Mouse (Mus musculus): ENCODE results near the gene Cacnb2. TPM values are rescaled to one million over a fixed set of nuclear protein-coding genes. Genes with fewer than 3 reads are reported as not detected.
A peak's percentile ranks its signal among the peaks of the same experiment; 100 is the strongest.

Cacnb2 gene
- polyA plus RNA-seq, 1 experiment from 2014 or later: 7.6 TPM

GRCm38 (mm10) chr2:14992531-14992930, 389.6 kb downstream of the Cacnb2 start:
- WGBS: 92% methylated on average over 4 of the region's 4 CpGs
- no peak overlapping the region for H3K4me2 ChIP-seq (ENCODE audit: low read length)
- H3K27ac ChIP-seq (ENCODE audit: low read depth, low read length): no peak overlapping the region

GRCm38 (mm10) chr2:14996036-14996435, 393.1 kb downstream of the Cacnb2 start:
- ATAC-seq: no peak
- WGBS: 54% methylated on average over 4 of the region's 4 CpGs

More at GRCm38 (mm10) chr2:14992531-14992930, 389.6 kb downstream of the Cacnb2 start:
- H3K4me3 ChIP-seq (ENCODE audit: low read length): no peak overlapping the region
- H3K36me3 ChIP-seq (ENCODE audit: control insufficient read depth, insufficient read depth, low read length): 0 out of 2 replicates have a peak, but pooled peaks cover 3% of the 10 kb centered on the region
- H3K4me1 ChIP-seq (ENCODE audit: control insufficient read depth, insufficient read depth, low read depth, low read length): no peaks in the 10 kb centered on the region
- no peaks in the 10 kb centered on the region for H3K9me3 ChIP-seq (ENCODE audit: control insufficient read depth, low read length)
- no peak for ATAC-seq
- H3K27me3 ChIP-seq (replicated peaks; ENCODE audit: control insufficient read depth, insufficient read depth, low read length): no peaks in the 10 kb centered on the region
- no peak overlapping the region for H3K9ac ChIP-seq (ENCODE audit: low read depth, low read length)

GRCm38 (mm10) chr2:14997836-14998235, 394.9 kb downstream of the Cacnb2 start:
- H3K4me2 ChIP-seq (ENCODE audit: low read length): no peak overlapping the region
- no peaks in the 10 kb centered on the region for H3K4me1 ChIP-seq (ENCODE audit: control insufficient read depth, insufficient read depth, low read depth, low read length)
- H3K27ac ChIP-seq (ENCODE audit: low read depth, low read length): no peak overlapping the region
- no peaks in the 10 kb centered on the region for H3K27me3 ChIP-seq (replicated peaks; ENCODE audit: control insufficient read depth, insufficient read depth, low read length)
- no peak overlapping the region for H3K4me3 ChIP-seq (ENCODE audit: low read length)
- H3K9me3 ChIP-seq (ENCODE audit: control insufficient read depth, low read length): no peaks in the 10 kb centered on the region
- WGBS: 81% methylated on average over 5 of the region's 5 CpGs
- H3K9ac ChIP-seq (ENCODE audit: low read depth, low read length): no peak overlapping the region
- ATAC-seq: no peak
- H3K36me3 ChIP-seq (ENCODE audit: control insufficient read depth, insufficient read depth, low read length): no peaks in the 10 kb centered on the region; the same call in 1 of the 2 replicates

More at GRCm38 (mm10) chr2:14996036-14996435, 393.1 kb downstream of the Cacnb2 start:
- no peak overlapping the region for H3K4me3 ChIP-seq (ENCODE audit: low read length)
- no peak overlapping the region for H3K4me2 ChIP-seq (ENCODE audit: low read length)
- H3K36me3 ChIP-seq (ENCODE audit: control insufficient read depth, insufficient read depth, low read length): peaks cover 3% of the 10 kb centered on the region; the same call in 1 of the 2 replicates
- no peak overlapping the region for H3K9ac ChIP-seq (ENCODE audit: low read depth, low read length)
- no peaks in the 10 kb centered on the region for H3K27me3 ChIP-seq (replicated peaks; ENCODE audit: control insufficient read depth, insufficient read depth, low read length)
- H3K9me3 ChIP-seq (ENCODE audit: control insufficient read depth, low read length): no peaks in the 10 kb centered on the region
- H3K27ac ChIP-seq (ENCODE audit: low read depth, low read length): no peak overlapping the region
- no peaks in the 10 kb centered on the region for H3K4me1 ChIP-seq (ENCODE audit: control insufficient read depth, insufficient read depth, low read depth, low read length)

GRCm38 (mm10) chr2:15007531-15007930, 404.6 kb downstream of the Cacnb2 start:
- peaks cover 3% of the 10 kb centered on the region; the same call in 1 of the 2 replicates for H3K9me3 ChIP-seq (ENCODE audit: control insufficient read depth, low read length)
- WGBS: 80% methylated on average over 3 of the region's 3 CpGs
- ATAC-seq: peak; percentile 52; the same call in 1 of the 2 replicates
- H3K4me2 ChIP-seq (ENCODE audit: low read length): no peak overlapping the region
- no peaks in the 10 kb centered on the region for H3K4me1 ChIP-seq (ENCODE audit: control insufficient read depth, insufficient read depth, low read depth, low read length)
- 0 out of 2 replicates have a peak, but pooled peaks cover 4% of the 10 kb centered on the region for H3K36me3 ChIP-seq (ENCODE audit: control insufficient read depth, insufficient read depth, low read length)
- no peak overlapping the region for H3K27ac ChIP-seq (ENCODE audit: low read depth, low read length)
- H3K27me3 ChIP-seq (replicated peaks; ENCODE audit: control insufficient read depth, insufficient read depth, low read length): no peaks in the 10 kb centered on the region
- H3K9ac ChIP-seq (ENCODE audit: low read depth, low read length): no peak overlapping the region
- no peak overlapping the region for H3K4me3 ChIP-seq (ENCODE audit: low read length)

GRCm38 (mm10) chr2:15008072-15008471, 405.2 kb downstream of the Cacnb2 start:
- 0 out of 2 replicates have a peak, but pooled peaks cover 4% of the 10 kb centered on the region for H3K36me3 ChIP-seq (ENCODE audit: control insufficient read depth, insufficient read depth, low read length)
- ATAC-seq: no peak
- WGBS: 83% methylated on average over 1 of the region's 1 CpGs
- H3K4me3 ChIP-seq (ENCODE audit: low read length): no peak overlapping the region
- H3K9ac ChIP-seq (ENCODE audit: low read depth, low read length): no peak overlapping the region
- H3K27ac ChIP-seq (ENCODE audit: low read depth, low read length): no peak overlapping the region
- no peaks in the 10 kb centered on the region for H3K4me1 ChIP-seq (ENCODE audit: control insufficient read depth, insufficient read depth, low read depth, low read length)
- no peaks in the 10 kb centered on the region for H3K27me3 ChIP-seq (replicated peaks; ENCODE audit: control insufficient read depth, insufficient read depth, low read length)
- peaks cover 3% of the 10 kb centered on the region; the same call in 1 of the 2 replicates for H3K9me3 ChIP-seq (ENCODE audit: control insufficient read depth, low read length)
- H3K4me2 ChIP-seq (ENCODE audit: low read length): no peak overlapping the region

DNA sequence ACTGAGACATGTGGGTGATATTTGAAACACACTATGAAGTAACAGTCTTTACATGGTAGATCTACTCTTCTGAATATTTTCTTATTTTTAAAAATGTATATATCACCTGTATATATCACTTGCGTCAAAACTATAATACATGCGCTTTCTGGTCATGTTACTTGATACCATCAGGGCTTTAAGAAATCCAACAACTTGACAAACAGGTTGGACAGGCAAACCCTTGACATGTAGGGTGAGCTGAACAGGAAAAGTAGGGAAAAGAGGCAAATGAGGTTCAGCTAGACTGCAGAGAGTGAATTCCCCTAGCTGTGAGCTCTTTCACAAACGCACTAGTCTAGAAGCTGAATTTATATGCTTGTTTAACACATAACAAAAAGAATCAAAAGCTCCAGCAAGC, 423.9 kb downstream of the Cacnb2 start:
- Histone ChIP-seq H3K4me1 (ENCODE audit: control insufficient read depth, insufficient read depth, low read depth, low read length) (no peaks in the 10 kb centered on the region), H3K27me3 (replicated peaks; ENCODE audit: control insufficient read depth, insufficient read depth, low read length) (no peaks in the 10 kb centered on the region), H3K4me3 (ENCODE audit: low read length) (no peak overlapping the region), H3K9ac (ENCODE audit: low read depth, low read length) (no peak overlapping the region), H3K9me3 (ENCODE audit: control insufficient read depth, low read length) (no peaks in the 10 kb centered on the region), H3K27ac (ENCODE audit: low read depth, low read length) (no peak overlapping the region), H3K36me3 (ENCODE audit: control insufficient read depth, insufficient read depth, low read length) (0 out of 2 replicates have a peak, but pooled peaks cover 2% of the 10 kb centered on the region), H3K4me2 (ENCODE audit: low read length) (no peak overlapping the region)
- no peak for ATAC-seq
- 91% methylated on average over 3 of the region's 3 CpGs for WGBS

DNA sequence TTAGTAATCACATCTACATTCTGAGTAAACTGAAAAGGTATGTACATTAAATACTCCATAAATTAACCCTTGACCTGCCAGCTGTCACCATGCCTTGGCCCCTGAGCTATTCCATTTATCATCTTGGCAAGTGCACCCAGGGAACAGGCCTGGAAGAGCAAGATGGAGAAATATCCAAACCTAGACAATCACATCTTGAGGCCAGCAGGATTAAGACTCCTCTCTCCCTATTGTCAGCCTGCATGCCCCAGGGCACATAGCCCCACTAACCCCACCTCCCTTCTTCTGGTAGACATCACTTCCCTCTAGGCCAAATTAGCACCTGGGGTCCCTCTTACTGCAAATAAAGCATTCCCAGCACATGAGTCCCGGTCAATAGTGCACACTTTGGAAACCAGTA, 424.9 kb downstream of the Cacnb2 start:
- 74% methylated on average over 1 of the region's 1 CpGs for WGBS
- H3K27ac ChIP-seq (ENCODE audit: low read depth, low read length): no peak overlapping the region
- no peak overlapping the region for H3K9ac ChIP-seq (ENCODE audit: low read depth, low read length)

More for the DNA sequence above, 424.9 kb downstream of the Cacnb2 start:
- Histone ChIP-seq H3K4me2 (ENCODE audit: low read length) (no peak overlapping the region), H3K9me3 (ENCODE audit: control insufficient read depth, low read length) (no peaks in the 10 kb centered on the region), H3K27me3 (replicated peaks; ENCODE audit: control insufficient read depth, insufficient read depth, low read length) (no peaks in the 10 kb centered on the region), H3K4me3 (ENCODE audit: low read length) (no peak overlapping the region), H3K4me1 (ENCODE audit: control insufficient read depth, insufficient read depth, low read depth, low read length) (no peaks in the 10 kb centered on the region), H3K36me3 (ENCODE audit: control insufficient read depth, insufficient read depth, low read length) (peaks cover 5% of the 10 kb centered on the region)
- no peak for ATAC-seq

Other genes starting within 250 kb of the Cacnb2 start
- gene Slc39a12, start 214.8 kb upstream of the Cacnb2 start, polyA plus RNA-seq (2015; fragmentation: Nextera tagmentation; extraction: Ambion mirVana): 4.7 and 5.5 TPM in 2 replicates

All from hindbrain, embryonic 16.5 days (tissue).